Mouse (Mus musculus) olfactory bulb, adult 2 months (tissue): Measurements from ENCODE around the gene Gng10.

ENCODE experiments used
- CTCF ChIP-seq: fragments of 200-500 bp; IDR thresholded peaks from 2 replicates; pipeline ENCODE4 v1.5.1; 2012; ENCODE audit warnings: low read depth, mild to moderate bottlenecking, low read length, moderate library complexity; ENCODE audit not compliant: insufficient read depth
- POLR2A ChIP-seq: fragments of 200-500 bp; IDR thresholded peaks from 2 replicates; pipeline ENCODE4 v1.6.1; 2012; ENCODE audit warnings: mild to moderate bottlenecking, low read depth, low read length, moderate library complexity; ENCODE audit not compliant: insufficient read depth

DNA sequence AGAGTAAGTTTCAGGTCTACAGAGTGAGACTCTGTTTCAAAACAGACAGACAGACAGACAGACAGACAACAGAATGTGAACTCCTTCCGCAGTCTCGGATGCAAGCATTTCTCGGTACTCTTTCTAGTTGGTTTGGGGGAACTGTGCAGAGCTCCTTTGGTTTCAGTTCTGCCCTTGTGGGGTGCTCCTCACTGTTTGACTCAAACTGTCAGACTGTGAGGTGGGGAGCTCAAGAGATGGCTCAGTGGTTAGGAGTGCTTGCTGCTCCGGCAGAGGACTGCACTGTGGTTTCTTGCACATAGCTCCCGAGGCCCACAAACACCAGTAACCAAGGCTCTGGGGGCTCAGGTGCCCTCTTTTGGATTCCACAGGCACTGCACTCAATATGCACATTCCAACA lies 8.2 kb downstream of the Gng10 start:
- no peak for TF ChIP-seq CTCF
- TF ChIP-seq POLR2A = no peak
